Mouse (Mus musculus) erythroblast, embryonic 14.5 days (primary cell): ENCODE data around the gene Galnt18.

Experiments
- GATA1 ChIP-seq: IDR thresholded peaks from 2 replicates; pipeline ENCODE4 v1.6.1; 2012; ENCODE audit warnings: low read length, inconsistent platforms, mixed read lengths
- TAL1 ChIP-seq: IDR thresholded peaks from 3 replicates; pipeline ENCODE4 v1.6.1; 2012; ENCODE audit warnings: low read length, inconsistent platforms, mixed read lengths

DNA sequence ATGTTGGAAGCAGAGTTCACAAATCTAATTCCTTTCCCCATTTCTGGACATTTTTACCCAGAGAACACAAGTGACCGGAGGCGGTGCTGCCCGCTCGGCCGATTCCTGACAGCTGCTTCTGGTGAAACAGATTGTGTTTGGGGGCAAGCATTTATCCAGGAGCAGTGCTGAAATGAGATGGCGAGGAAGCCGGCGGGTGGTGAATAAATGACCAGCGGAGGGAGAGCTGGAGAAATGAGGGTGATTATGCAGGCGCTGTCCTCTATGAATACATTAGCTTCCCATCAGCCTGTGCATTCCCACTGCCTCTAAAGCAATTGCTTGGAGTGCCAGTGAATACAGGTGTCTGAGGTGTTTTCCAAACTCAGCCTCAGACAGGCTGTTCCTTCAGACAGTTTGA is 232.7 kb downstream of the Galnt18 start:
- TF ChIP-seq TAL1 (no peak), GATA1 (no peak)
